In the genomic region with DNA sequence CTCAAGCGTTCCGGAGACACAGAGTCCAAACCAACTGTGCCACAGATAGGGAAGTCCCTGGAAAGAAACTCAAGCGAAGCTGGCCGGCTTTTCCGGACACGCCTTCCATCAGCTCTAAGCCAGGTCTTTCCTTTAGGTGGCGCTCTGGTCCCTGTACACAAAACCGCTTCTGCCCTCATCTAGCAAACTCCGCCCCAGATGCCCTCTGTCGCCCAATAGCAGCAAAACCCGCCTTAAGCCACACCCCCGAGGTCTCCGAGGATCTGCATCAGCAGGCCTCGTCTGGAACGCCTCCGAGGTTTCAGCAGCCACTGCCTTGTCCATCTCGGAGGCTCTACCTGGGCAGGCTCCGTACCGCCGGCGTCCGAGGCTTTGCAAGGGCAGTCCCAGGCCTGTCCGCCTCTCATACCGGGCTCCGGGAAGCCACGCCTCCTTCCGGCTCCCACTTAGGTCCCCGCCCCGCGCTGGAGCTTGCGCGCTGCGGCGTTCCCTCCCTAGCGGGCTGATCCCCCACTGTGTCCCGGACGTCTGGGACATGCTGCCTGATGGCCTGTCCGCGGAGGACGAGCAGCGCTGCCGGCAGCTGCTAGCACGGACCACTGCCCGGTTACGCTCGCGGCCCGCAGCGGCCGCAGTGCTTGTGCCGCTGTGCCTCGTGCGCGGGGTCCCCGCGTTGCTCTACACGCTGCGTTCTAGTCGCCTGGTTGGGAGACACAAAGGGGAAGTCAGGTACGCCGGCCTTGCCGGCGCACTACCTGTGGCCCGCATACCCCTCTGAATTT, we compare ENCODE assay signal across 7 mouse cellular contexts. TPM values are rescaled to one million over a fixed set of nuclear protein-coding genes. Genes with fewer than 3 reads are reported as not detected.
DNase-seq lines count a peak whose midpoint lies in the region; ATAC-seq lines count a peak whose summit lies in the region.

Gene Nudt8 (plus strand): TSS at position 462 of the 782 bp plus-strand sequence.
Gene Gm49405 (plus strand): TSS at position 508 of the 782 bp plus-strand sequence.

- H3K4me1 ChIP-seq in embryonic facial prominence, embryonic 11.5 days (ENCODE audit: control insufficient read depth, insufficient read depth, low read length): peaks cover 4% of the 10 kb centered on the region; the same call in 1 of the 2 replicates
- H3K4me1 ChIP-seq in limb, embryonic 10.5 days: peaks cover 31% of the 10 kb centered on the region
- peaks cover 19% of the 10 kb centered on the region for H3K4me1 ChIP-seq in midbrain, embryonic 13.5 days (replicated peaks)

- peak within 1 kb of the TSS; percentile 93 for H3K9ac ChIP-seq in embryonic facial prominence, embryonic 11.5 days (replicated peaks; ENCODE audit: low read length)
- peak within 1 kb of the TSS; percentile 88 for H3K9ac ChIP-seq in midbrain, embryonic 13.5 days (replicated peaks)

- under 1% methylated on average over 64 of the region's 64 CpGs for WGBS in embryonic facial prominence, embryonic 11.5 days
- WGBS in limb, embryonic 10.5 days: under 1% methylated on average over 64 of the region's 64 CpGs
- WGBS in midbrain, embryonic 13.5 days: under 1% methylated on average over 64 of the region's 64 CpGs

- H3K27ac ChIP-seq in embryonic facial prominence, embryonic 11.5 days (replicated peaks; ENCODE audit: low read depth, low read length): peak within 1 kb of the TSS; percentile 95
- H3K27ac ChIP-seq in limb, embryonic 10.5 days: peak within 1 kb of the TSS; percentile 93
- H3K27ac ChIP-seq in midbrain, embryonic 13.5 days: peak within 1 kb of the TSS; percentile 97

- H3K27me3 ChIP-seq in embryonic facial prominence, embryonic 11.5 days (ENCODE audit: control insufficient read depth, insufficient read depth, low read length): no peaks in the 10 kb centered on the region
- H3K27me3 ChIP-seq in limb, embryonic 10.5 days (ENCODE audit: low read depth, poor library complexity, severe bottlenecking): no peaks in the 10 kb centered on the region
- H3K27me3 ChIP-seq in midbrain, embryonic 13.5 days: peaks cover 3% of the 10 kb centered on the region

- H3K9me3 ChIP-seq in embryonic facial prominence, embryonic 11.5 days (replicated peaks; ENCODE audit: control insufficient read depth, low read length): no peaks in the 10 kb centered on the region
- H3K9me3 ChIP-seq in limb, embryonic 10.5 days (replicated peaks): no peaks in the 10 kb centered on the region
- H3K9me3 ChIP-seq in midbrain, embryonic 13.5 days: no peaks in the 10 kb centered on the region

- no peaks in the 10 kb centered on the region for H3K36me3 ChIP-seq in embryonic facial prominence, embryonic 11.5 days (replicated peaks; ENCODE audit: control insufficient read depth, insufficient read depth, low read depth, low read length)
- H3K36me3 ChIP-seq in limb, embryonic 10.5 days: peaks cover 13% of the 10 kb centered on the region
- H3K36me3 ChIP-seq in midbrain, embryonic 13.5 days: peaks cover 8% of the 10 kb centered on the region; the same call in 1 of the 2 replicates

- H3K4me3 ChIP-seq in embryonic facial prominence, embryonic 11.5 days (ENCODE audit: low read depth, low read length): peak within 1 kb of the TSS; percentile 78
- H3K4me3 ChIP-seq in limb, embryonic 10.5 days: peak within 1 kb of the TSS; percentile 66
- H3K4me3 ChIP-seq in midbrain, embryonic 13.5 days (replicated peaks): peak within 1 kb of the TSS; percentile 71

- DNase-seq in adrenal gland, postnatal 14 days: peak; percentile 96
- DNase-seq in embryonic facial prominence, embryonic 11.5 days (ENCODE audit: low spot score): peak; percentile 97
- peak; percentile 99 for DNase-seq in kidney, adult 11 months
- peak; percentile 92 for DNase-seq in limb, embryonic 10.5 days (ENCODE audit: low spot score)
- DNase-seq in spleen, adult 12 weeks (ENCODE audit: low spot score): peak; percentile 97

- peak; percentile 88 for ATAC-seq in embryonic facial prominence, embryonic 11.5 days (replicated peaks; ENCODE audit: insufficient number of reproducible peaks, low FRiP score, low TSS enrichment, low read depth)
- ATAC-seq in granulocyte monocyte progenitor cell, adult 5-6 weeks (replicated peaks; ENCODE audit: poor library complexity, severe bottlenecking): peak; percentile 82
- peak; percentile 92 for ATAC-seq in midbrain, embryonic 13.5 days

- H3K4me2 ChIP-seq in embryonic facial prominence, embryonic 11.5 days (ENCODE audit: low read depth, low read length): peak within 1 kb of the TSS; percentile 92
- peak within 1 kb of the TSS; percentile 86 for H3K4me2 ChIP-seq in midbrain, embryonic 13.5 days (replicated peaks)

RNA-seq across cellular contexts. Expression of gene Nudt8, which starts in this region (rescaled TPM):
- total RNA-seq in adrenal gland, postnatal 14 days (2021): 41.1 and 49.2 TPM in 2 replicates
- 24.2 and 26.6 TPM in 2 replicates for polyA plus RNA-seq in embryonic facial prominence, embryonic 11.5 days (2014; fragmentation: Nextera tagmentation; extraction: Ambion mirVana)
- total RNA-seq in granulocyte monocyte progenitor cell, adult 5-6 weeks (2014; fragmentation: Nextera tagmentation): 9.7 and 16.3 TPM in 2 replicates
- total RNA-seq in granulocyte monocyte progenitor cell, adult 5-6 weeks (2017): 4.4 and 10.5 TPM in 2 replicates
- polyA plus RNA-seq in limb, embryonic 10.5 days (2016; fragmentation: Nextera tagmentation; extraction: Ambion mirVana): 32.4 and 36.0 TPM in 2 replicates
- polyA plus RNA-seq in midbrain, embryonic 13.5 days (2015; fragmentation: Nextera tagmentation; extraction: Ambion mirVana): 25.2 and 26.4 TPM in 2 replicates

RNA-seq across cellular contexts. Expression of gene Gm49405, which starts in this region (rescaled TPM):
- total RNA-seq in adrenal gland, postnatal 14 days (2021): 0.89 and 1.7 TPM in 2 replicates
- polyA plus RNA-seq in embryonic facial prominence, embryonic 11.5 days (2014; fragmentation: Nextera tagmentation; extraction: Ambion mirVana): 1.3 and 1.4 TPM in 2 replicates
- 0.30 and 3.0 TPM in 2 replicates for total RNA-seq in granulocyte monocyte progenitor cell, adult 5-6 weeks (2014; fragmentation: Nextera tagmentation)
- 1.2 and 1.3 TPM in 2 replicates for total RNA-seq in granulocyte monocyte progenitor cell, adult 5-6 weeks (2017)
- polyA plus RNA-seq in limb, embryonic 10.5 days (2016; fragmentation: Nextera tagmentation; extraction: Ambion mirVana): 3.5 and 4.6 TPM in 2 replicates
- 4.9 and 5.5 TPM in 2 replicates for polyA plus RNA-seq in midbrain, embryonic 13.5 days (2015; fragmentation: Nextera tagmentation; extraction: Ambion mirVana)

Comparison
In these comparisons a context has a peak if more than half of its experiments do, and no peak if none do; other contexts are left out.
1. Peak in every context shown above with its lines: DNase-seq, ATAC-seq, H3K4me3 ChIP-seq and H3K27ac ChIP-seq.